Mouse (Mus musculus): ENCODE results near the gene Slc34a1. TPM values are rescaled to one million over a fixed set of nuclear protein-coding genes. Genes with fewer than 3 reads are reported as not detected.

Slc34a1 gene
- total and polyA plus RNA-seq, 3 experiments: 0.93 TPM; not detected in 2

- no peak for DNase-seq (ENCODE audit: low spot score)
- H3K27me3 ChIP-seq (ENCODE audit: insufficient read depth, low read length): peaks cover 27% of the 10 kb centered on the region
- no peak overlapping the region for H3K4me3 ChIP-seq (ENCODE audit: low read depth, low read length)
- no peak for ATAC-seq (ENCODE audit: extremely low read depth, insufficient number of reproducible peaks, low FRiP score, poor library complexity, severe bottlenecking)
- H3K4me1 ChIP-seq (ENCODE audit: insufficient read depth, low read depth, low read length): peaks cover 5% of the 10 kb centered on the region
- TF ChIP-seq GATA1 (IDR thresholded peaks at IDR 0.05; ENCODE audit: borderline replicate concordance, low read length) (no peak), GATA2 (IDR thresholded peaks at IDR 0.05; ENCODE audit: borderline replicate concordance, low read depth, low read length) (no peak), CTCF (IDR thresholded peaks at IDR 0.05; ENCODE audit: low read depth, low read length) (no peak), POLR2AphosphoS5 (IDR thresholded peaks at IDR 0.05; ENCODE audit: insufficient replicate concordance, low read depth, low read length) (no peak), TAL1 (conservative IDR thresholded peaks at IDR 0.05; ENCODE audit: low read depth, low read length) (no peak)
- no peaks in the 10 kb centered on the region for H3K9me3 ChIP-seq (replicated peaks)
- H3K36me3 ChIP-seq (replicated peaks): no peaks in the 10 kb centered on the region
Measured at GRCm38 (mm10) chr13:55420018-55420932, 22.3 kb downstream of the Slc34a1 start.

GRCm38 (mm10) chr13:55420933-55421800 lies 23.2 kb downstream of the Slc34a1 start:
- TF ChIP-seq GATA2 (IDR thresholded peaks at IDR 0.05; ENCODE audit: borderline replicate concordance, low read depth, low read length) (no peak), GATA1 (IDR thresholded peaks at IDR 0.05; ENCODE audit: borderline replicate concordance, low read length) (no peak), TAL1 (conservative IDR thresholded peaks at IDR 0.05; ENCODE audit: low read depth, low read length) (no peak), POLR2AphosphoS5 (IDR thresholded peaks at IDR 0.05; ENCODE audit: insufficient replicate concordance, low read depth, low read length) (no peak), CTCF (IDR thresholded peaks at IDR 0.05; ENCODE audit: low read depth, low read length) (no peak)
- no peaks in the 10 kb centered on the region for H3K36me3 ChIP-seq (replicated peaks)
- H3K4me1 ChIP-seq (ENCODE audit: insufficient read depth, low read depth, low read length): peaks cover 5% of the 10 kb centered on the region
- H3K9me3 ChIP-seq (replicated peaks): no peaks in the 10 kb centered on the region
- no peak overlapping the region for H3K4me3 ChIP-seq (ENCODE audit: low read depth, low read length)
- H3K27me3 ChIP-seq (ENCODE audit: insufficient read depth, low read length): peaks cover 32% of the 10 kb centered on the region
- no peak for ATAC-seq (ENCODE audit: extremely low read depth, insufficient number of reproducible peaks, low FRiP score, poor library complexity, severe bottlenecking)
- DNase-seq (ENCODE audit: low spot score): no peak

- no peaks in the 10 kb centered on the region for H3K9me3 ChIP-seq (replicated peaks)
- ATAC-seq (ENCODE audit: extremely low read depth, insufficient number of reproducible peaks, low FRiP score, poor library complexity, severe bottlenecking) (no peak), DNase-seq (ENCODE audit: low spot score) (no peak)
- no peak within 1 kb of the TSS for H3K4me3 ChIP-seq (ENCODE audit: low read depth, low read length)
- TF ChIP-seq CTCF (IDR thresholded peaks at IDR 0.05; ENCODE audit: low read depth, low read length) (no peak), GATA2 (IDR thresholded peaks at IDR 0.05; ENCODE audit: borderline replicate concordance, low read depth, low read length) (no peak), GATA1 (IDR thresholded peaks at IDR 0.05; ENCODE audit: borderline replicate concordance, low read length) (no peak), TAL1 (conservative IDR thresholded peaks at IDR 0.05; ENCODE audit: low read depth, low read length) (no peak)
- peaks cover 44% of the 10 kb centered on the region for H3K27me3 ChIP-seq (ENCODE audit: insufficient read depth, low read length)
- peaks cover 4% of the 10 kb centered on the region for H3K4me1 ChIP-seq (ENCODE audit: insufficient read depth, low read depth, low read length)
- H3K36me3 ChIP-seq (replicated peaks): no peaks in the 10 kb centered on the region
Measured at GRCm38 (mm10) chr13:55426613-55427012, 28.6 kb downstream of the Slc34a1 start, which contains the start of gene F12. Gene F12 (minus strand): TSS chr13:55426793.

- DNase-seq (ENCODE audit: low spot score) (no peak), ATAC-seq (ENCODE audit: extremely low read depth, insufficient number of reproducible peaks, low FRiP score, poor library complexity, severe bottlenecking) (no peak)
- H3K4me1 ChIP-seq (ENCODE audit: insufficient read depth, low read depth, low read length): peaks cover 7% of the 10 kb centered on the region
- peaks cover 44% of the 10 kb centered on the region for H3K27me3 ChIP-seq (ENCODE audit: insufficient read depth, low read length)
- H3K36me3 ChIP-seq (replicated peaks): no peaks in the 10 kb centered on the region
- H3K9me3 ChIP-seq (replicated peaks): no peaks in the 10 kb centered on the region
- TF ChIP-seq GATA1 (IDR thresholded peaks at IDR 0.05; ENCODE audit: borderline replicate concordance, low read length) (no peak), POLR2AphosphoS5 (IDR thresholded peaks at IDR 0.05; ENCODE audit: insufficient replicate concordance, low read depth, low read length) (no peak), TAL1 (conservative IDR thresholded peaks at IDR 0.05; ENCODE audit: low read depth, low read length) (no peak)
- no peak overlapping the region for H3K4me3 ChIP-seq (ENCODE audit: low read depth, low read length)
Measured at GRCm38 (mm10) chr13:55429226-55429888, 31.4 kb downstream of the Slc34a1 start.

GRCm38 (mm10) chr13:55430566-55430965 lies 32.6 kb downstream of the Slc34a1 start:
- no peak for ATAC-seq (ENCODE audit: extremely low read depth, insufficient number of reproducible peaks, low FRiP score, poor library complexity, severe bottlenecking)
- peaks cover 7% of the 10 kb centered on the region for H3K4me1 ChIP-seq (ENCODE audit: insufficient read depth, low read depth, low read length)

More at GRCm38 (mm10) chr13:55430566-55430965, 32.6 kb downstream of the Slc34a1 start:
- DNase-seq (ENCODE audit: low spot score): no peak
- TF ChIP-seq GATA1 (IDR thresholded peaks at IDR 0.05; ENCODE audit: borderline replicate concordance, low read length) (no peak), TAL1 (conservative IDR thresholded peaks at IDR 0.05; ENCODE audit: low read depth, low read length) (no peak), POLR2AphosphoS5 (IDR thresholded peaks at IDR 0.05; ENCODE audit: insufficient replicate concordance, low read depth, low read length) (no peak), GATA2 (IDR thresholded peaks at IDR 0.05; ENCODE audit: borderline replicate concordance, low read depth, low read length) (no peak), CTCF (IDR thresholded peaks at IDR 0.05; ENCODE audit: low read depth, low read length) (no peak)
- H3K36me3 ChIP-seq (replicated peaks): no peaks in the 10 kb centered on the region
- H3K27me3 ChIP-seq (ENCODE audit: insufficient read depth, low read length): peaks cover 41% of the 10 kb centered on the region
- H3K9me3 ChIP-seq (replicated peaks): no peaks in the 10 kb centered on the region
- H3K4me3 ChIP-seq (ENCODE audit: low read depth, low read length): no peak overlapping the region
